Mouse (Mus musculus): ENCODE results near the gene Elmo1.

GRCm38 (mm10) chr13:20494047-20494739 lies 403.8 kb downstream of the Elmo1 start:
- no peak for TF ChIP-seq TAL1 (IDR thresholded peaks at IDR 0.05; ENCODE audit: low read length)
- TF ChIP-seq GATA1 (IDR thresholded peaks at IDR 0.05; ENCODE audit: low read length) = no peak
